Mouse (Mus musculus) embryonic fibroblast, embryonic 13.5 days (primary cell): ENCODE results near the gene Fars2. TPM values are rescaled to one million over a fixed set of nuclear protein-coding genes. Genes with fewer than 3 reads are reported as not detected.
A peak's percentile ranks its signal among the peaks of the same experiment; 100 is the strongest.

Source experiments
- H3K27ac ChIP-seq: 2 replicates; pipeline ENCODE4 v1.5.1; 2012; ENCODE audit warnings: low read length, control low read depth, inconsistent platforms; ENCODE audit not compliant: insufficient read depth
- H3K4me1 ChIP-seq: 2 replicates; pipeline ENCODE4 v1.6.1; 2011; ENCODE audit warnings: low read length; ENCODE audit not compliant: control insufficient read depth, insufficient read depth
- H3K4me3 ChIP-seq: 2 replicates; pipeline ENCODE4 v1.5.1; 2011; ENCODE audit warnings: mild to moderate bottlenecking, control low read depth, low read length; ENCODE audit not compliant: insufficient read depth
- CTCF ChIP-seq: IDR thresholded peaks from 2 replicates; pipeline ENCODE4 v1.5.1; 2011; ENCODE audit warnings: mild to moderate bottlenecking, control low read depth, low read length, moderate library complexity, borderline replicate concordance; ENCODE audit not compliant: insufficient read depth
- POLR2A ChIP-seq: IDR thresholded peaks from 2 replicates; pipeline ENCODE4 v1.6.1; 2011; ENCODE audit warnings: low read depth, mild to moderate bottlenecking, control low read depth, low read length, moderate library complexity
- polyA plus RNA-seq: library from polyadenylated mRNA; stranded (reverse); fragments of >200 nt; gene quantifications from 2 replicates; pipeline ENCODE4 v1.2.4, GENCODE M21; 2011; ENCODE audit warnings: low read depth; ENCODE audit not compliant: missing spikeins, insufficient read length

Gene Fars2
- polyA plus RNA-seq, 1 experiment: 16.0 TPM

DNA sequence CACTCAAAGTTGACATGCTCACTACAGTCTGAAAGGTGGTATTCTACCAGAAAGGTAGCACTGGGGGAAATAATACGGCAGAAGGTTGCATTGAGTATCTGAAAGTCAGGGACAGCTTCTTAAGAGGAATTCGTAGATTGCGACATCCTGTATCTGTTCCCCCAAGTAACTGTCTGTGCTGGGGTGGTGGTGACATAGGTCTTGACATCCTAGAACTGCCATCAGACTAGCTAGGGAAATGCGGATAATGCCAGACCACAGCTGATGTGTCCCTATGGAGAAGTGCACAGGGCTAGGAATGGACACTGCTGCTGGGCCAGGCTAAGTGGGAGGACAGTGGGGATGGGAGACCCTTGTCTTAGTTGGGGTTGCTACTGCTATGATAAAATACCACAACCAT is 8.7 kb upstream of the Fars2 start:
- Histone ChIP-seq H3K4me3 (no peak overlapping the region), H3K27ac (no peak overlapping the region), H3K4me1 (no peaks in the 10 kb centered on the region)
- TF ChIP-seq CTCF: no peak
- no peak for TF ChIP-seq POLR2A

DNA sequence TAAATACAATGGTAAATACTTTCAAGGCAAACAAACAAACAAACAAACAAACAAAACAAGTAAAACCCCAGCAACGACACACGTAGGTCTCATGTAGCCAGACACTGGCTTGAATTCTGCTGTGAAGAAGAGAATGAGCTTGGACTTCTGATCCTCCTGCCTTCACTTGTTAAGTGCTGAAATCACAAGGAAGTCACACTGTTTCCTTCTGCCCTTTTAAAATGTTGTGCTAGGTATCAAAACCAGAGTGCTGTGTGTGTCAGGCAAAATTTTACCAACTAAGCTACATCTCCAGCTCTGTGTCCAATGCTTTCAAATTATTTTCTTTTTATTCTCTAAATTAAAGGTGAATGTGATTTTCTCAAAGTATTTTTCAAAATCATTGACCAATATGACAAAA is 5.9 kb upstream of the Fars2 start:
- Histone ChIP-seq H3K27ac (no peak overlapping the region), H3K4me1 (no peaks in the 10 kb centered on the region), H3K4me3 (no peak overlapping the region)
- TF ChIP-seq POLR2A (no peak), CTCF (no peak)

- H3K4me3 ChIP-seq: no peak overlapping the region
- no peaks in the 10 kb centered on the region for H3K4me1 ChIP-seq
- no peak for TF ChIP-seq POLR2A
- no peak for TF ChIP-seq CTCF
Measured at GRCm38 (mm10) chr13:36113181-36113580, 4.0 kb upstream of the Fars2 start.

DNA sequence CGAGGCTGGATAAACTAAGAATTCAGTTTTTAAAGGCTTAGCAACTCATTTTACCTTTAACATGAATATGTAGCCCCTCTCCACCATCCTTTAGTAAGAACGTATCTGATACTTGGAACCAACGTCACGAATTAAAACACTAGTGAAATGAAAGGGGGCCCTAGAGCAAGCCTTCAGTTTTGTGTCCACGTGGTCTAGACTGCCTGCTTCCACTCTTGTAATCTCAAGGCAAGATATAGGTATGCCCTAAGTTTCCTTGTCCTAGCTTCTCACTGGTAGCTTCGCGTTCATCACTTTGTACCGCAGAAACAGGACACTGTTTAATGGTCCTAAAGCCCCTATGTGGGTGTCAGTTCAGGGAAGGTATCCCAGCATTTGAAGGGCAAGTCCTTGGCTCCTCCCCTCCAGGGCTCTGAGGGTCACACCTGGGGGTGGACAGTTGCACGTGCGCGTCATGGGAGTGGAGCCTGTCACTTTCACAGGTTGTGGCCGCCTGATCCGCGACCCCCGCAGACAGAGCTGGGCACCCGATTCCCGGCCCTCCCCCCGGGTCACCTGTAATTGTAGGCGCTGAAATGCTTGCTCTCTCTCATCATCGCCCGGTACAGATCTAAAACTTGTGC is 581 bp upstream of the Fars2 start:
- no peak for TF ChIP-seq POLR2A
- H3K4me1 ChIP-seq: no peaks in the 10 kb centered on the region
- H3K4me3 ChIP-seq: peak overlapping the region; percentile 89
- no peak overlapping the region for H3K27ac ChIP-seq

More at GRCm38 (mm10) chr13:36113181-36113580, 4.0 kb upstream of the Fars2 start:
- no peak overlapping the region for H3K27ac ChIP-seq

DNA sequence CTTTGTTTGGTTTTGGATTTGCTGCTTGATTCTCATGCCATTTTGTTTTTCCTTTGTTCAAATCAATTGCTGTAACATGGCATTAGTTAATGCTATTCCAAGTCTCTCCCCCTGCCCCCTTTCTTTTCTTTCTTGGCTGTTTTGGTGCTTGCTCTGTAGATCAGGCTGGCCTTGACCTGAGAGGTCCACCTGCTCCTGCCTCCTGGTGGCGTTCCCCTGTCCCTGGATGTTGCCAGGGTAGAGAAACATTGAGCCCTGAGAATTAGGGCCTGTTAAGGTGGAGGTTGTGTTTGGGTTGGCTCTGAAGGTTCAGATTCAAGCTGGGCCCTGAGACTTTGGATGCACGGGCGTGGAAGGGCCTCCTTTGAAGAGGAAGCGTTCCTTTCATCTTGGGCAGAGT is 2.5 kb downstream of the Fars2 start:
- no peak overlapping the region for H3K27ac ChIP-seq
- no peaks in the 10 kb centered on the region for H3K4me1 ChIP-seq
- no peak overlapping the region for H3K4me3 ChIP-seq
- TF ChIP-seq POLR2A: no peak

DNA sequence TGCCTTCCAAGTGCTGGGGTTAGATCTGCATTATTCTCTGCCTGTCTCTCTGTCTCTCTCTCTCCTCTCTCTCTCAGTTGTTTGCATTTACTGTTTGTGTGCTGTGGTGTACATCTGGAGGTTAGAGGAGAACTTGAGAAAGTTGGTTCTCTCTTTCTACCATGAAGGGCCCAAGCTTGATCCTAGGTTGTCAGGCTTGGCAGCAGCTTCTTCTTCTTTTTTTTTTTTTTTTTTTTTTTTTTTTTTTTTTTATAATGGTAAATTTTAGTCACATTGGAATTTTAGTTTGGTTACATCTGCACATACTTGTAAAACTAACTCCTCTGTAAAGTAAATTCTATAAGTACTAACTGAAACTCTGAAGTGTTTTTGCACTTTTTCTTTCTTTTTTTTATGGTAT is 3.4 kb downstream of the Fars2 start:
- Histone ChIP-seq H3K27ac (no peak overlapping the region), H3K4me1 (no peaks in the 10 kb centered on the region), H3K4me3 (no peak overlapping the region)
- TF ChIP-seq POLR2A (no peak), CTCF (no peak)

GRCm38 (mm10) chr13:36129360-36130054 is 12.3 kb downstream of the Fars2 start:
- Histone ChIP-seq H3K27ac (no peak overlapping the region), H3K4me1 (peaks cover 2% of the 10 kb centered on the region; the same call in 1 of the 2 replicates), H3K4me3 (no peak overlapping the region)
- TF ChIP-seq POLR2A (no peak), CTCF (no peak)

DNA sequence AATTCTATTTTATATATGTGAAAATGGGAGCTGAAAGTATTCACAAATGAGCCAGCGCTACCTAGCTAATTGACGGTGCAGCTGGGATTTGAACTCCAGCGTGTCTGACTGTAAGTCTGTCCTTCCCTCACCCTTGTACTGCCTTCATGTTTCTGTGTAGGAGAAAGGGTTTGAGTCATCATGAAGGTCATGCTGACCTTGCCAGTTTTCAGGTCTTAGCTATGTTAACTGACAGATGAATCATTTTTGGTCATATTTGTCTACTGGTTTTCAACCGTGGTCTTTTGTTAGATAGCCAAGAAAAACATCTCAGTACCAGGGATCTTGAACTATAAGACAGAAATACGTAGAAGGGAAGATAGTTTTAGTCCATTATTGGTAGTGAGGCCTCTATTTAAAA is 14.2 kb downstream of the Fars2 start:
- Histone ChIP-seq H3K4me1 (peaks cover 2% of the 10 kb centered on the region; the same call in 1 of the 2 replicates), H3K27ac (peak overlapping the region; percentile 3; the same call in 1 of the 2 replicates), H3K4me3 (no peak overlapping the region)
- TF ChIP-seq CTCF: no peak
- TF ChIP-seq POLR2A: no peak

DNA sequence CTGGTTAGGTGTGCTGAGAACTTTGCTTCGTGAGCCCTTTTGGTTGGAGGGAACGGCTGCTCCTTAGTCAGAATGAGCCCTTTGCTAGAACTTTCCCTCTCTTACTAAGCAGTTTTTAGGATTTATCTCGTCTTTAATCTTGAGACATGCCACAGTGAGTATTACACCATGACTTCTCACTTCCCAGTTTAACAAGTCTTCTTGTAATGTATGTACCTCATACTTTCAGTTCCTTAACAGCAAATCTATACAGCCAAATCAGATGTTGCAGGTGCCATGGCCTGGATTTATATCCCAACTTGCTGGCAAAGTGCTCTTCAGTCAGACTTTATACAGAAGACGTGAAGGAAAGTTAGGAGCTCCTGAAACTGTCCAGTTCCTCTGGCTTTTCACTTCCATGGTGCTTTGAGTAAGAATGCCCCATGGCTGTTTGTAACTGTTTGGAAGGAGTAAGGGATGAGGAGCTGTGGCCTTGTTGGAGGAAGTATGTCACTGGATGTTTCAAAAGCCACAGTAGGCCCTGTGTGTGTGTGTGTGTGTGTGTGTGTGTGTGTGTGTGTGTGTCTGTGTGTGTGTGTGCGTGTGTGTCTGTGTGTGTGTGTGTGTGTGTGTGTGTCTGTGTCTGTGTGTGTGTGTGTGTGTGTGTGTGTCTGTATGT is 14.9 kb downstream of the Fars2 start:
- TF ChIP-seq POLR2A: no peak
- TF ChIP-seq CTCF: no peak
- H3K27ac ChIP-seq: peak overlapping the region; percentile 3; the same call in 1 of the 2 replicates
- H3K4me1 ChIP-seq: peaks cover 2% of the 10 kb centered on the region; the same call in 1 of the 2 replicates
- H3K4me3 ChIP-seq: no peak overlapping the region

- Histone ChIP-seq H3K4me3 (no peak overlapping the region), H3K27ac (peak overlapping the region; percentile 59; the same call in 1 of the 2 replicates), H3K4me1 (peaks cover 9% of the 10 kb centered on the region)
- TF ChIP-seq CTCF: no peak
- TF ChIP-seq POLR2A: no peak
Measured at GRCm38 (mm10) chr13:36139703-36140102, 22.5 kb downstream of the Fars2 start.
